Mouse (Mus musculus): ENCODE data around the gene Ovch2. TPM values are rescaled to one million over a fixed set of nuclear protein-coding genes. Genes with fewer than 3 reads are reported as not detected.
"Not testable (repeated sequence)": the region's sequence is repeated elsewhere in the genome, so short reads cannot be mapped to it uniquely, and the experiment has no call there.

The Ovch2 gene
- polyA plus RNA-seq (2016; fragmentation: Nextera tagmentation; extraction: Ambion mirVana) = not detected in 2 replicates

DNA sequence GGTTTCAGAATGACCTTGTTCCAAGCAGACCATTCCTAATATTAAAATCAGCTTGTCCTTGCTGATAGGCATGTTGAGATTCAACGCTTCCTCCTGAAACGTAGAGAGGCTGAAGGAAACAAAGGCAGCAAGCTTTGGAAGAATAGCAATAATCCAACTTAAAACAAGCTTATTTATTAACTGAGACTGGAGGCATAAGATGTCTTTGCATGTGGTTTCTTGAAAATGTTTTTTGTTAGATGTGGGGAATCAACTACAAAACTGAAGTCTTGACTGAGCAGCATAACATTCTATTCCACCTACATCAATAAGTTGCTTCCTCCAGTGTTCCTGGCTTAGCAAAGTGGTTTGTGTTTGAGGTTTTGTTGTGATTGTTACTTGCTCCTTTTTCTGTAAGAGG is at the start of gene Ovch2:
Ovch2 (minus strand) TSS at position 101 of the 400 bp plus-strand sequence.
- Histone ChIP-seq H3K36me3 (no peaks in the 10 kb centered on the region), H3K4me3 (no peak within 1 kb of the TSS), H3K27me3 (ENCODE audit: insufficient read depth, poor library complexity, severe bottlenecking) (no peaks in the 10 kb centered on the region), H3K9me3 (no peaks in the 10 kb centered on the region), H3K4me1 (no peaks in the 10 kb centered on the region), H3K27ac (no peak within 1 kb of the TSS)
- no peak for DNase-seq (ENCODE audit: low spot score)
- WGBS = 87% methylated on average over 2 of the region's 2 CpGs

DNA sequence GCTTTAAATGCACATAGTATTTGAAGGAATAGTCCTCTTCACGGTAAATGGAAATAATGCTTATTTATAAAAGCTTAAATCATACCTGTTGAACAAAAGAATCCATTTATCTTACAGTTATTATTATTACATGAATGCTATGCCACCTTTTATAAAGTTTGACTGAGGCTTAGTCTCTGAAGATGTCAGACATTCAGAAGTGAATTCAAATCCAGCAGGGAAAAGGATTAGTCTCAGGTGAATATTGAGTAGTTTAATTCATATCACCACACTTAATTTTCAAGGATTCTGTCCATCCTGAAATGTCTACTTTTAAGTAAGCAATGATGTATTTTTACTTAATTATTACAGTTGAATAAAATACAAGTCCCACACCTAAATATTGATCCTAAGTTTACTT is 46.4 kb upstream of the Ovch2 start, which contains the start of gene Olfr470:
Olfr470 (minus strand) TSS at position 101 of the 400 bp plus-strand sequence.
- H3K4me3 ChIP-seq; H3K27me3 ChIP-seq (ENCODE audit: insufficient read depth, poor library complexity, severe bottlenecking); DNase-seq (ENCODE audit: low spot score); H3K9me3 ChIP-seq; H3K36me3 ChIP-seq; H3K27ac ChIP-seq; H3K4me1 ChIP-seq: not testable (repeated sequence)
- 64% methylated on average over 1 of the region's 1 CpGs for WGBS

- no peaks in the 10 kb centered on the region for H3K4me1 ChIP-seq
- no peak overlapping the region for H3K27ac ChIP-seq
- no peaks in the 10 kb centered on the region for H3K9me3 ChIP-seq
- no peaks in the 10 kb centered on the region for H3K27me3 ChIP-seq (ENCODE audit: insufficient read depth, poor library complexity, severe bottlenecking)
- DNase-seq (ENCODE audit: low spot score) = no peak
- H3K36me3 ChIP-seq = no peaks in the 10 kb centered on the region
- WGBS = 73% methylated on average over 1 of the region's 1 CpGs
- no peak overlapping the region for H3K4me3 ChIP-seq
Measured at GRCm38 (mm10) chr7:107841719-107842118, 40.7 kb upstream of the Ovch2 start.

DNA sequence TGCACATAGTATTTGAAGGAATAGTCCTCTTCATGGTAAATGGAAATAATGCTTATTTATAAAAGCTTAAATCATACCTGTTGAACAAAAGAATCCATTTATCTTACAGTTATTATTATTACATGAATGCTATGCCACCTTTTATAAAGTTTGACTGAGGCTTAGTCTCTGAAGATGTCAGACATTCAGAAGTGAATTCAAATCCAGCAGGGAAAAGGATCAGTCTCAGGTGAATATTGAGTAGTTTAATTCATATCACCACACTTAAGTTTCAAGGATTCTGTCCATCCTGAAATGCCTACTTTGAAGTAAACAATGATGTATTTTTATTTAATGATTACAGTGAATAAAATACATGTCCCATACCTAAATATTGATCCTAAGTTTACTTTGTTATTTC is 24.4 kb upstream of the Ovch2 start, which contains the start of gene Olfr469:
Olfr469 (minus strand) TSS at position 101 of the 400 bp plus-strand sequence.
- not testable (repeated sequence) for H3K9me3 ChIP-seq; H3K27me3 ChIP-seq (ENCODE audit: insufficient read depth, poor library complexity, severe bottlenecking); H3K4me1 ChIP-seq; H3K36me3 ChIP-seq; H3K27ac ChIP-seq; DNase-seq (ENCODE audit: low spot score); H3K4me3 ChIP-seq

DNA sequence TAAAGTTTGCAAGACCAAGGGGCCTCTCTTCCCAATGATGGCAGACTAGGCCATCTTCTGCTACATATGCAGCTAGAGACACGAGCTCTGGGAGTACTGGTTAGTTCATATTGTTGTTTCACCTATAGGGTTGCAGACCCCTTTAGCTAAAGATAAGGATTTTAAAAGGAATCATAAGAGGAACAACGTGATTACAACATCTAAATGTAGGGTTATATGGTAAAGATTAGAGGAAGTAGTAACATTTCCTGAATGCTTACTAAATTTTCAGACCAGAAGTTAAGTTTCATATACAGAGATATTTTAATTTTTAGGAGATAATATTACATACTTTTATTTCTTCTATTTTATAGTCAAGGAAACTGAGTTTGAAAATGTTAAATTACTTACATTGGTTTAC is 22.9 kb upstream of the Ovch2 start:
- not testable (repeated sequence) for H3K36me3 ChIP-seq; H3K4me3 ChIP-seq; H3K9me3 ChIP-seq; H3K27me3 ChIP-seq (ENCODE audit: insufficient read depth, poor library complexity, severe bottlenecking); DNase-seq (ENCODE audit: low spot score); H3K4me1 ChIP-seq; H3K27ac ChIP-seq
- WGBS = 61% methylated on average over 2 of the region's 2 CpGs

DNA sequence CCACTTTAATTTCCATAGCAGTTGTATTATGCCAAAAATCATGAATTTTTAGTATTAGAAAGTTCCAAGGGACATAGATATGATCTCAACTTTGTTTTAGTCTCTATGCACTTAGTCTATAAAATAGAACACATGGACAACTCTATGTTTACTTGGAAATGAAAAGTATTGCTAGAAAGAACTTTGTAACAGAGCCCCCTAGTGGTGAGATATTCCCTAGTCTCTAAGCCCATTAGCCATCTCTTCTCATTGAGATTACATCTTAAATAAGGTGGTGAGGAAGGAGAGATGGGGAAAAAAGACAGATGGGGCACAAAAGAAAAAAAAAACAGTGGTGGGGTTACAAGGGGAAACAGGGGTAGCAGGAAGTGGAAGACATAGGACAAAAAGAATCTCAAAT is 18.4 kb upstream of the Ovch2 start:
- Histone ChIP-seq H3K9me3 (no peaks in the 10 kb centered on the region), H3K4me3 (no peak overlapping the region), H3K27me3 (ENCODE audit: insufficient read depth, poor library complexity, severe bottlenecking) (no peaks in the 10 kb centered on the region), H3K27ac (no peak overlapping the region), H3K4me1 (no peaks in the 10 kb centered on the region), H3K36me3 (no peaks in the 10 kb centered on the region)
- DNase-seq (ENCODE audit: low spot score) = no peak

- no peaks in the 10 kb centered on the region for H3K4me1 ChIP-seq
- no peak within 1 kb of the TSS for H3K4me3 ChIP-seq
- H3K27me3 ChIP-seq (ENCODE audit: insufficient read depth, poor library complexity, severe bottlenecking) = no peaks in the 10 kb centered on the region
- H3K9me3 ChIP-seq = no peaks in the 10 kb centered on the region
- H3K27ac ChIP-seq = no peak within 1 kb of the TSS
- H3K36me3 ChIP-seq = no peaks in the 10 kb centered on the region
- DNase-seq (ENCODE audit: low spot score) = no peak
Measured at GRCm38 (mm10) chr7:107811963-107812362, 11.0 kb upstream of the Ovch2 start, which contains the start of gene Olfr467. Olfr467 (plus strand) TSS chr7:107812263.

GRCm38 (mm10) chr7:107802138-107802537 is 1.1 kb upstream of the Ovch2 start:
- Histone ChIP-seq H3K9me3 (no peaks in the 10 kb centered on the region), H3K27ac (no peak overlapping the region)
- no peak for DNase-seq (ENCODE audit: low spot score)

DNA sequence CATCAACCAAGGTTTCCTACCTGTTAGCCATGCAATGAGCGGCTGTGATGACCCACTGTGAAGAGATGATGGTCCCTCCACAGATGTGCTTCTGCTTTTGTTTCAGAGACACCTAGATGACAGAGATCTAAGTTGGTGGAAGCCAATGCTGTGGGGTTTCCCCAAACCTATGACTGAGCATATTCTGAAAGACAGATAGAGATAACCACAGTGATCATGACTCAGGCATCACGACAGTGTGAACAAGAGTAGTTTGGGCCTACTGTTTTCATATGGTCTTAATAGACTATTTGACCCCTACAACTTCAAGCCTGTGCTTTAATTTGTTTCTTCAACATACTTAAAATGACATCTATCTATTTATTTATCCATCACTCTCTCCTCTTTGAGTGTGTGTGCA is 4.5 kb downstream of the Ovch2 start:
- WGBS = 81% methylated on average over 2 of the region's 2 CpGs
- Histone ChIP-seq H3K4me3 (no peak overlapping the region), H3K36me3 (no peaks in the 10 kb centered on the region), H3K27me3 (ENCODE audit: insufficient read depth, poor library complexity, severe bottlenecking) (no peaks in the 10 kb centered on the region), H3K9me3 (no peaks in the 10 kb centered on the region), H3K4me1 (no peaks in the 10 kb centered on the region), H3K27ac (no peak overlapping the region)
- no peak for DNase-seq (ENCODE audit: low spot score)

More at GRCm38 (mm10) chr7:107802138-107802537, 1.1 kb upstream of the Ovch2 start:
- Histone ChIP-seq H3K27me3 (ENCODE audit: insufficient read depth, poor library complexity, severe bottlenecking) (no peaks in the 10 kb centered on the region), H3K4me3 (no peak overlapping the region), H3K36me3 (no peaks in the 10 kb centered on the region), H3K4me1 (no peaks in the 10 kb centered on the region)
- WGBS = 79% methylated on average over 3 of the region's 3 CpGs

DNA sequence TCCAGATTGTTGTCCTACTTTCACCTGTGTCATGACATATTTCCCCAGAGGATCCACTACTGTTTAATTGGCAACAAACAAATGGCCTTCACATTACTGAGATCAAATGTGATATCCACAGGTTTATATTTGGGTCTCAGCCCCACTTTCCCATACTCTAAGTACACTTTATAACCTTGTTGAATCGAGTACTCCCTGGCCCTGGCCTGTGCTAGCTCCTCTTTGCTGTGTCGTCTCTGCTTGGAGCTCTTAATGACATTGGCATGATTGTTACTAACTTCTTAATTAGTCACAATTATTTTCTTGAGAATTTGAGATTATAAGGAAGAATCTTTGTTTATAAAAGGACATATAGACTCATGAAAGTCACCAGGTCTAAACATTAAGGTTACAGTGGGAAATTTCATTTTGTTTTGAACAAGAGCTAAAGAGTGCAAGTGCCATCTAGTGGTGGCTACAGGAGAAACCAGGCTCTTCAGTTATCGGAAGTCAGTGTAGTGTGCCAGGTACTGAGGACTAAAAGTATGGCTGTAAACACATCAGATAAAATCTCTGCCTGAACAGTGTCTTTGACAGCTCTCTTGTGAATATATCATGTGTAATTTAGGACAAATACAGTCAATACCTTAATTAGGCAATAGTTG is 12.9 kb downstream of the Ovch2 start:
- Histone ChIP-seq H3K36me3 (no peaks in the 10 kb centered on the region), H3K27me3 (ENCODE audit: insufficient read depth, poor library complexity, severe bottlenecking) (no peaks in the 10 kb centered on the region), H3K27ac (no peak overlapping the region), H3K9me3 (no peaks in the 10 kb centered on the region), H3K4me1 (no peaks in the 10 kb centered on the region), H3K4me3 (no peak overlapping the region)
- DNase-seq (ENCODE audit: low spot score) = no peak
- WGBS = 54% methylated on average over 3 of the region's 3 CpGs

GRCm38 (mm10) chr7:107779611-107780010 is 21.4 kb downstream of the Ovch2 start:
- no peaks in the 10 kb centered on the region for H3K4me1 ChIP-seq
- DNase-seq (ENCODE audit: low spot score) = no peak
- no peak overlapping the region for H3K4me3 ChIP-seq
- H3K27ac ChIP-seq = no peak overlapping the region
- no peaks in the 10 kb centered on the region for H3K27me3 ChIP-seq (ENCODE audit: insufficient read depth, poor library complexity, severe bottlenecking)
- no peaks in the 10 kb centered on the region for H3K36me3 ChIP-seq
- 41% methylated on average over 4 of the region's 4 CpGs for WGBS
- H3K9me3 ChIP-seq = no peaks in the 10 kb centered on the region

GRCm38 (mm10) chr7:107778216-107778615 is 22.8 kb downstream of the Ovch2 start:
- H3K9me3 ChIP-seq = no peaks in the 10 kb centered on the region
- DNase-seq (ENCODE audit: low spot score) = no peak
- H3K27me3 ChIP-seq (ENCODE audit: insufficient read depth, poor library complexity, severe bottlenecking) = no peaks in the 10 kb centered on the region
- 73% methylated on average over 1 of the region's 1 CpGs for whole genome bisulfite sequencing
- H3K27ac ChIP-seq = no peak overlapping the region
- H3K36me3 ChIP-seq = no peaks in the 10 kb centered on the region
- H3K4me3 ChIP-seq = no peak overlapping the region
- no peaks in the 10 kb centered on the region for H3K4me1 ChIP-seq

GRCm38 (mm10) chr7:107770812-107771211 is 30.2 kb downstream of the Ovch2 start:
- Histone ChIP-seq H3K36me3 (no peaks in the 10 kb centered on the region), H3K4me1 (no peaks in the 10 kb centered on the region), H3K27ac (no peak overlapping the region), H3K9me3 (no peaks in the 10 kb centered on the region), H3K27me3 (ENCODE audit: insufficient read depth, poor library complexity, severe bottlenecking) (no peaks in the 10 kb centered on the region), H3K4me3 (no peak overlapping the region)
- DNase-seq (ENCODE audit: low spot score) = no peak
- 65% methylated on average over 6 of the region's 6 CpGs for WGBS

Data from heart, embryonic 10.5 days (tissue).